Mouse (Mus musculus) C2C12 (cell line): ENCODE measurements around the gene Lrba. TPM values are rescaled to one million over a fixed set of nuclear protein-coding genes. Genes with fewer than 3 reads are reported as not detected.

Experiments used
- H3K27me3 ChIP-seq: one replicate; pipeline ENCODE4 v1.6.1; 2011; ENCODE audit not compliant: control insufficient read depth, insufficient read depth, insufficient read length
- H3K36me3 ChIP-seq: one replicate; pipeline ENCODE4 v1.6.1; 2011; ENCODE audit not compliant: control insufficient read depth, insufficient read depth
- H3K4me3 ChIP-seq: one replicate; pipeline ENCODE4 v1.5.1; 2011; ENCODE audit warnings: mild to moderate bottlenecking, control low read depth; ENCODE audit not compliant: poor library complexity, insufficient read depth, severe bottlenecking
- H3K79me2 ChIP-seq: one replicate; pipeline ENCODE4 v1.6.1; 2011; ENCODE audit not compliant: control insufficient read depth, insufficient read depth
- H3K79me3 ChIP-seq: one replicate; pipeline ENCODE4 v1.6.1; 2011; ENCODE audit warnings: low read depth, control low read depth
- H3ac ChIP-seq: one replicate; pipeline ENCODE3; 2011; ENCODE audit warnings: low read depth; ENCODE audit not compliant: control insufficient read depth, insufficient read length
- CEBPB ChIP-seq: IDR thresholded peaks from one replicate; pipeline ENCODE4 v1.6.1; 2011; ENCODE audit warnings: low read depth, mild to moderate bottlenecking, control low read depth, moderate library complexity
- CTCF ChIP-seq: IDR thresholded peaks from one replicate; pipeline ENCODE4 v1.5.1; 2011; ENCODE audit not compliant: control insufficient read depth, insufficient read depth, insufficient read length
- FOSL1 ChIP-seq: IDR thresholded peaks from one replicate; pipeline ENCODE4 v1.8.0; 2011; ENCODE audit warnings: mild to moderate bottlenecking, low read length; ENCODE audit not compliant: poor library complexity, insufficient read depth, severe bottlenecking
- MAX ChIP-seq: IDR thresholded peaks from one replicate; pipeline ENCODE4 v1.6.1; 2011; ENCODE audit warnings: mild to moderate bottlenecking, control low read depth
- MYOD1 ChIP-seq: IDR thresholded peaks from one replicate; pipeline ENCODE4 v1.6.1; 2011; ENCODE audit warnings: low read depth; ENCODE audit not compliant: control insufficient read depth, insufficient read length
- MYOG ChIP-seq: IDR thresholded peaks from one replicate; pipeline ENCODE4 v1.6.1; 2011; ENCODE audit not compliant: control insufficient read depth, insufficient read length; ENCODE audit errors: extremely low read depth
- USF1 ChIP-seq: IDR thresholded peaks from one replicate; pipeline ENCODE4 v1.6.1; 2011; ENCODE audit warnings: low read depth, mild to moderate bottlenecking, control low read depth, moderate library complexity
- polyA plus RNA-seq: library from polyadenylated mRNA; unstranded; fragments of >200 nt; fragmentation: generic; extraction: Trizol; gene quantifications from one replicate; pipeline ENCODE4 v1.2.1, GENCODE M21; 2012; ENCODE audit warnings: missing spikeins

The Lrba gene
- polyA plus RNA-seq, 1 experiment, result 2.6 TPM

DNA sequence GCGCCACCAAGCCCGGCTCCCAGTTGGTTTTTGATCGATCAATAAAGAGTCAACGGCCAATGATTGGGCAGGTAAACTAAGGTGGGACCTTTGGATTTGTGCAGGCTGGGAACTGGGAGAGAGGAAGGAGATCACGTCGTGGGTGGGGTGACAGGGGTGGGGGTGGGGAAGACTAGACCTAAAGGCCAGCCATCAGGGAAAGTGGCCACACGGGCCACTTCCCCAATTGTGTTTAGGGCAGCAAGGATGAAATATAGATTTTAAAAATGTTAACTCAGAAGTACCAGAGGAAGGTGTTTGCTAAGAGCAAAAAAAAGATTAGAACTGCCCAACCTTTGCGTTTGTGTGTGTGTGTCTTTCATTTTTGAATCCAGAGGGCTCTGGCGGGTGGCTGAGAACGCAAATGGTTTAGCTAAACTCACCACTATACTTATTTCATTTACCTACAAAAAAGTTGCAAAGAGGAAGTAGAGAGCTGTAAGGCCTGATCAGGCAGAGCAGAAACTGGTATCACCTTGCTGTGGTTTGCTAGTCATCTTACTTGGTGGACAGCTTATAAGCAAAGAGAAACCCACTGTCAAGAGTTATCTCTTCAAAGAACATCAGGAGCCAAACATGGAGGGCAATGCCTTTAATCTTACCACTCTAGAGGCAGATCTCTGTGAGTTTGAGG, 14.1 kb upstream of the Lrba start:
- Histone ChIP-seq H3K4me3 (no peak overlapping the region), H3K36me3 (no peaks in the 10 kb centered on the region), H3K79me3 (no peaks in the 10 kb centered on the region), H3ac (no peak overlapping the region), H3K79me2 (no peaks in the 10 kb centered on the region), H3K27me3 (no peaks in the 10 kb centered on the region)
- no peak for TF ChIP-seq CTCF
- TF ChIP-seq MYOG, result no peak
- TF ChIP-seq CEBPB, result no peak
- no peak for TF ChIP-seq FOSL1
- TF ChIP-seq USF1, result no peak
- TF ChIP-seq MAX, result no peak
- no peak for TF ChIP-seq MYOD1

DNA sequence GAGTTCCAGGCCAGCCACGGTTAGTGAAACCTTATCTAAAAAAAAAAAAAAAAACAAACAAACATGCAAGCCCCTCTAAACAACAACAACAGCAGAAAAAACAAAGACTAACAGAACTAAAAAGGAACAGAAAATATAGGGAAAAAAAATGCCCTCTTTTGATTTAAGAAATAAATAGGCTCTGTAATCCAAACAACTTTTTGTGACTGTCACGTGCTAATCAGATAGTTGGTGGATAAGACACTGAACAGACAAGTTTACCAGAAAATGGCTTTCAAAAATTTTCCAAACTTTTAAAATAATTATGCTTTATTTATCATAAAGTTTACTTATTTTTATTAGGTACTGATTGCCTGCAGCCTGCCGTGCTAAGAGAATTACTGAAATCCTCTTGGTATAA, 13.5 kb upstream of the Lrba start:
- Histone ChIP-seq H3ac (no peak overlapping the region), H3K4me3 (no peak overlapping the region), H3K27me3 (no peaks in the 10 kb centered on the region), H3K36me3 (no peaks in the 10 kb centered on the region), H3K79me3 (no peaks in the 10 kb centered on the region), H3K79me2 (no peaks in the 10 kb centered on the region)
- TF ChIP-seq MYOG, result no peak
- TF ChIP-seq USF1, result no peak
- TF ChIP-seq CEBPB, result no peak
- no peak for TF ChIP-seq CTCF
- no peak for TF ChIP-seq FOSL1
- no peak for TF ChIP-seq MAX

DNA sequence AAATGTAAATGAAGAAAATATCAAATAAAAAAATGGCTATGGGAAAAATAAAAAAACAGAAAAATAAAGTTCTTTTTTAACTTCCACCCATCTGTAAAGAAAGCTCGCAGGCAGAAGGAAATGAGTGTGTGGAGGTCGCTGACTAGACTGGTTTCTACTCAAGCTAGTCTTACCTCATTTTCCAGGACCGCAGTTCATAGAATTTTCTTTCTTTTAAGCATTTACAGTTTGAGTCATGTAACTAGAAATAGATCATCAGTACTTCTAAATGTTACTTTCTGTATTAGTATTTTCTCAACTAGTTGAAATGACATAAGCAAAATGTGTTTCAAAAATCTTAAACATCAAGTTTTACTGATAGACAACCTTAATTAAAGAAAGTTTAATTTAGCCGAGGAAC, 10.2 kb upstream of the Lrba start:
- Histone ChIP-seq H3K27me3 (no peaks in the 10 kb centered on the region), H3K4me3 (no peak overlapping the region), H3K79me3 (no peaks in the 10 kb centered on the region), H3ac (no peak overlapping the region), H3K36me3 (no peaks in the 10 kb centered on the region), H3K79me2 (no peaks in the 10 kb centered on the region)
- TF ChIP-seq MYOG (no peak), CTCF (no peak), USF1 (no peak), FOSL1 (no peak), CEBPB (no peak), MAX (no peak), MYOD1 (no peak)

- Histone ChIP-seq H3K4me3 (peak overlapping the region; percentile 68), H3K36me3 (no peaks in the 10 kb centered on the region), H3ac (peak overlapping the region; percentile 71), H3K27me3 (no peaks in the 10 kb centered on the region), H3K79me2 (no peaks in the 10 kb centered on the region), H3K79me3 (no peaks in the 10 kb centered on the region)
- TF ChIP-seq MYOD1 (peak; percentile 69), FOSL1 (no peak), CTCF (no peak), CEBPB (no peak), USF1 (no peak)
These were observed 706 bp upstream of the Lrba start for GRCm38 (mm10) chr3:86223634-86224313.

- Histone ChIP-seq H3K79me2 (no peaks in the 10 kb centered on the region), H3K36me3 (no peaks in the 10 kb centered on the region), H3ac (peak overlapping the region; percentile 71), H3K79me3 (no peaks in the 10 kb centered on the region), H3K27me3 (no peaks in the 10 kb centered on the region), H3K4me3 (peak overlapping the region; percentile 68)
- TF ChIP-seq CTCF (no peak), FOSL1 (no peak), MAX (no peak)
These were observed 241 bp upstream of the Lrba start for GRCm38 (mm10) chr3:86224314-86224563.

DNA sequence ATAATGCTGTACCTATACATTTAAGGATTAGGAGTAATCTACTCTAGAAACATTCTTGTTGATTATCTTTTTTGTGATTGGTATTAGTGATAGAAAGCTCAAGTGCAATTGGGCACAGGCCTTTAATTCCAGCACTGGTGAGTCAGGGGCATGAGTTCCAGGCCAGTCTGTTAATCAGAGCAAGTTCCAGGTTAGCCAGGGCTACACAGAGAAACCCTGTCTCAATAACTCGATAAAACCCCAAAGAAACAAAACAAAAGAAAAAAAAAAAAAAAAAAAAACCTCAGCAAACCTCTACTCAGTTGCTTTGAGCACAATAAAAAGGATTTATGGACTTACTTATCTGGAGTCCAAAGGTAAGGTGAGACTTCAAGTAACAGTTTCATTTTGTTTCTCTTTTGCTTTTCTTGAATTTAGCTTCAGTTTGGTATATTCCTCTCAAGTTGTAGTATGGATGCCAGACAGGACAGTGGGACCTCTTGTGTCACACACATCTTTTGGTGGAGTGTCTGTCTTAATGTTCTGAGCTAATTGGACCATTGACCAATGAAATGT, 7.1 kb downstream of the Lrba start:
- H3K79me2 ChIP-seq, result no peaks in the 10 kb centered on the region
- no peaks in the 10 kb centered on the region for H3K79me3 ChIP-seq
- H3K27me3 ChIP-seq, result no peaks in the 10 kb centered on the region
- H3K4me3 ChIP-seq, result no peak overlapping the region
- no peaks in the 10 kb centered on the region for H3K36me3 ChIP-seq
- TF ChIP-seq CTCF, result no peak
- no peak for TF ChIP-seq MYOD1
- no peak for TF ChIP-seq MYOG
- TF ChIP-seq CEBPB, result no peak
- no peak for TF ChIP-seq MAX
- no peak for TF ChIP-seq FOSL1
- TF ChIP-seq USF1, result no peak
- H3ac ChIP-seq, result no peak overlapping the region
